ENCODE assay signal across 8 mouse cellular contexts in genomic region chr14:26533821-26534756, GRCm38 (mm10). TPM values are rescaled to one million over a fixed set of nuclear protein-coding genes. Genes with fewer than 3 reads are reported as not detected.
DNase-seq lines count a peak whose midpoint lies in the region; ATAC-seq and TF ChIP-seq lines count a peak whose summit lies in the region.

No protein-coding gene starts in this region.

- WGBS in heart, embryonic 16.5 days, result under 1% methylated on average over 71 of the region's 92 CpGs
- WGBS in small intestine, adult 2 months, result under 1% methylated on average over 92 of the region's 92 CpGs

- H3K27ac ChIP-seq in heart, embryonic 16.5 days (ENCODE audit: low read length), result peak overlapping the region; percentile 92
- peak overlapping the region; percentile 52 for H3K27ac ChIP-seq in small intestine, adult 2 months (ENCODE audit: insufficient read depth, low read depth, low read length)

- no peak for TF ChIP-seq CTCF in small intestine, adult 2 months (IDR thresholded peaks at IDR 0.05; ENCODE audit: extremely low read depth, insufficient read length, insufficient replicate concordance, low read depth, low read length)

- TF ChIP-seq POLR2A in small intestine, adult 2 months (IDR thresholded peaks at IDR 0.05; ENCODE audit: low read depth, low read length), result no peak; the same call in 1 of the 2 replicates

- peak; percentile 44 for ATAC-seq in frontal cortex, adult (ENCODE audit: low TSS enrichment)
- peak; percentile 47 for ATAC-seq in erythroid progenitor cell, adult 5-6 weeks (replicated peaks; ENCODE audit: low FRiP score, poor library complexity, severe bottlenecking)
- peak; percentile 83 for ATAC-seq in heart, embryonic 16.5 days (replicated peaks; ENCODE audit: extremely low read depth, insufficient read depth, low FRiP score)

- peak overlapping the region; percentile 96 for H3K4me3 ChIP-seq in heart, embryonic 16.5 days (ENCODE audit: low read length)
- H3K4me3 ChIP-seq in small intestine, adult 2 months (ENCODE audit: low read depth, low read length), result peak overlapping the region; percentile 93

- H3K9me3 ChIP-seq in heart, embryonic 16.5 days (replicated peaks; ENCODE audit: control insufficient read depth, low read length), result no peaks in the 10 kb centered on the region

- no peaks in the 10 kb centered on the region; the same call in 1 of the 2 replicates for H3K36me3 ChIP-seq in heart, embryonic 16.5 days (ENCODE audit: control insufficient read depth, insufficient read depth)
- 0 out of 2 replicates have a peak, but pooled peaks cover 2% of the 10 kb centered on the region for H3K36me3 ChIP-seq in small intestine, adult 2 months (ENCODE audit: control insufficient read depth, insufficient read depth, low read length)

- H3K4me1 ChIP-seq in heart, embryonic 16.5 days (ENCODE audit: control insufficient read depth, insufficient read depth, low read length), result peaks cover 26% of the 10 kb centered on the region
- peaks cover 3% of the 10 kb centered on the region; the same call in 1 of the 2 replicates for H3K4me1 ChIP-seq in small intestine, adult 2 months (ENCODE audit: control insufficient read depth, insufficient read depth, insufficient read length, low read length)

- DNase-seq in frontal cortex, postnatal 25 days (ENCODE audit: low spot score in 2 of 2), result no peak
- DNase-seq in adrenal gland, postnatal 4 days (ENCODE audit: low spot score in 2 of 2), result peak; percentile 26 to 40
- peak; percentile 14 to 29 for DNase-seq in layer of hippocampus, postnatal 25 days (ENCODE audit: extremely low spot score in 1 of 2, low spot score in 1 of 2)
- peak; percentile 57 for DNase-seq in lung, postnatal 14 days

- peak overlapping the region; percentile 98 for H3K9ac ChIP-seq in heart, embryonic 16.5 days (ENCODE audit: low read length)

- H3K4me2 ChIP-seq in heart, embryonic 16.5 days (ENCODE audit: low read depth, low read length), result peak overlapping the region; percentile 92

- H3K27me3 ChIP-seq in heart, embryonic 16.5 days (ENCODE audit: control insufficient read depth, insufficient read depth, low read length), result no peaks in the 10 kb centered on the region
- H3K27me3 ChIP-seq in small intestine, adult 2 months (ENCODE audit: control insufficient read depth, insufficient read depth, low read length), result no peaks in the 10 kb centered on the region

RNA-seq across cellular contexts. Expression of gene Slmap, which starts 0.6 kb away (rescaled TPM):
- 10 to 100 TPM; 74.0 to 79.3 TPM for total RNA-seq in adrenal gland, postnatal 4 days (2021)
- 32.4 and 47.4 TPM in 2 replicates for total RNA-seq in erythroid progenitor cell, adult 5-6 weeks (2015; ENCODE audit: low replicate concordance)
- total RNA-seq in erythroid progenitor cell, adult 5-6 weeks (2017; ENCODE audit: low replicate concordance), result 55.1 and 79.7 TPM in 2 replicates
- polyA plus RNA-seq in heart, embryonic 16.5 days (2015; fragmentation: Nextera tagmentation; extraction: Ambion mirVana), result 121 and 144 TPM in 2 replicates
- total RNA-seq in layer of hippocampus, postnatal 25 days (2021), result 100 to 1,000 TPM in 1 of 2 experiments, 10 to 100 TPM in 1; 97.5 to 102 TPM
- 14.5 and 25.1 TPM in 2 replicates for polyA plus RNA-seq in small intestine, adult 2 months (2012; rRNA removed)

RNA-seq across cellular contexts. Expression of gene Dennd6a, which starts 39.6 kb away (rescaled TPM):
- total RNA-seq in adrenal gland, postnatal 4 days (2021), result 10 to 100 TPM; 38.9 to 39.1 TPM
- total RNA-seq in erythroid progenitor cell, adult 5-6 weeks (2015; ENCODE audit: low replicate concordance), result 19.8 and 36.0 TPM in 2 replicates
- 24.9 and 31.7 TPM in 2 replicates for total RNA-seq in erythroid progenitor cell, adult 5-6 weeks (2017; ENCODE audit: low replicate concordance)
- polyA plus RNA-seq in heart, embryonic 16.5 days (2015; fragmentation: Nextera tagmentation; extraction: Ambion mirVana), result 18.6 and 21.3 TPM in 2 replicates
- 10 to 100 TPM; 26.7 to 27.4 TPM for total RNA-seq in layer of hippocampus, postnatal 25 days (2021)
- polyA plus RNA-seq in small intestine, adult 2 months (2012; rRNA removed), result 4.8 and 8.6 TPM in 2 replicates

Comparison
In these comparisons a context has a peak if more than half of its experiments do, and no peak if none do; other contexts are left out.
1. DNase-seq: peak in adrenal gland, postnatal 4 days (2 of 2), layer of hippocampus, postnatal 25 days (2 of 2) and lung, postnatal 14 days (single experiment); none in frontal cortex, postnatal 25 days (0 of 2).
2. Peak in every context shown above with its lines, with median percentiles within 50 percentile points of each other: ATAC-seq.